Mouse (Mus musculus): ENCODE measurements around the gene Alpi.

DNA sequence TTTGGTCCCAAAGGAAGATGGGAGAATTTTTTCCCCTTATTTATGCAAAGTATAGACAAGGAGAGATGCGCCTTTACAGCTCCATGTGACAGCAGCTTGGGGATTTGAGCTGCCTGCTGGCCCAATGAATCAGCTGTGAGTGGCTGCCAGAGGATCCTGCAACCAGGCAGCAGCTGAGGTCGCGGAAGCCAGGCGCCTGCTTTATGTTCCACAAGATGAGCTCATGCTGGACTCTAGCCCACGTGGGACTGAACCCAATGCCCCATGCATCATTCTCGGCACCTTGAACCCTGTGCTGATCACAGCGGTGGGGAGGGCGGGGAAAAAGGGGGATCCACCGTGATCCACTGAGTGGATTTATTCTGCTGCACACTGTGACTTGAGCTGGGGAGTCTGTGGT lies 41.0 kb upstream of the Alpi start:
- no peak for TF ChIP-seq CTCF (IDR thresholded peaks at IDR 0.05; ENCODE audit: insufficient read depth, low read depth, low read length)
- no peak for TF ChIP-seq POLR2A (IDR thresholded peaks at IDR 0.05; ENCODE audit: insufficient read depth, low read depth, low read length)
